Mouse (Mus musculus) E14TG2a.4 (cell line): Measurements from ENCODE around the gene Aox4.

Experiments used
- H3K27me3 ChIP-seq: 2 replicates; pipeline ENCODE4 v1.6.1; 2014; ENCODE audit warnings: low read length, control low read depth; ENCODE audit not compliant: insufficient read depth
- H3K36me3 ChIP-seq: 2 replicates; pipeline ENCODE4 v1.6.1; 2014; ENCODE audit warnings: low read length, control low read depth; ENCODE audit not compliant: insufficient read depth
- H3K4me1 ChIP-seq: replicated peaks from 2 replicates; pipeline ENCODE4 v1.6.1; 2014; ENCODE audit warnings: low read depth, low read length, control low read depth
- H3K4me3 ChIP-seq: replicated peaks from 2 replicates; pipeline ENCODE4 v1.5.1; 2014; ENCODE audit warnings: mild to moderate bottlenecking, low read length
- H3K9me3 ChIP-seq: 2 replicates; pipeline ENCODE4 v1.6.1; 2014; ENCODE audit warnings: low read length, control low read depth
- CTCF ChIP-seq: conservative IDR thresholded peaks from 2 replicates; pipeline ENCODE4 v1.5.1; 2014; ENCODE audit warnings: low read length
- NANOG ChIP-seq: IDR thresholded peaks from 2 replicates; pipeline ENCODE4 v1.6.1; 2014; ENCODE audit warnings: borderline replicate concordance, low read length, mixed read lengths
- POU5F1 ChIP-seq: IDR thresholded peaks from 2 replicates; pipeline ENCODE4 v1.6.1; 2014; ENCODE audit warnings: low read length, borderline replicate concordance

Gene Aox4

DNA sequence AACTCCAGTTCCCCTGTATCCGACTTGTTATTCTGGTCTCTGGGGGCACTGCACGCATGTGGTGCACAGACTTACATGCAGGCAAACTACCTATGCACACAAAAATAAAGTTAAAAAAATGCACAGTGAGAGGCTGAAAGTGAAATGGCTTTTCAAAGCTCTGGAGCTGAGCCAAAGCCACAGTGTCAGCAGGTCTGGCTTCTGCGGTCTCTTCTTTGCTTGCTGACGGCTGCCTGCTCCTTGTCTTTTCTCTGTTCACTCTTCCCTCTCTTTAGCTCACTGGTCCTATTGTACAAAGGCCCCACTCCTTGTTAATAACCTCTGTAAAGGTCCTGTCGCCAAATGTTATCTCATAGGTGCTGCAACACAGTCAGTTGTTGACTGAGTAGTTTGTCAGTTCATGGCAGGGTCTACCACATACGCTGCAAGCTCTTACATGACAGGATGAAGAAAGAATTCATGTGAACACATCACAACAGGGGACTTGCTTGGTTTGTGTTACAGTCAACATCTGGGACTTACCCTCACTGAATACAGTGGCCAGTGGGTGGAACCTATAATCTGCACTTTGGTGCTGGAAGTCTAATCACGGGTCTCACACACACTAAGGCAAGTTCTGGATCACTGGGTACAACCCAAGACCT lies 101.1 kb downstream of the Aox4 start:
- H3K4me3 ChIP-seq: no peak overlapping the region
- no peaks in the 10 kb centered on the region for H3K27me3 ChIP-seq
- TF ChIP-seq POU5F1 (no peak), NANOG (no peak), CTCF (no peak)
- H3K4me1 ChIP-seq: no peaks in the 10 kb centered on the region
- H3K9me3 ChIP-seq: no peaks in the 10 kb centered on the region
- no peaks in the 10 kb centered on the region for H3K36me3 ChIP-seq

DNA sequence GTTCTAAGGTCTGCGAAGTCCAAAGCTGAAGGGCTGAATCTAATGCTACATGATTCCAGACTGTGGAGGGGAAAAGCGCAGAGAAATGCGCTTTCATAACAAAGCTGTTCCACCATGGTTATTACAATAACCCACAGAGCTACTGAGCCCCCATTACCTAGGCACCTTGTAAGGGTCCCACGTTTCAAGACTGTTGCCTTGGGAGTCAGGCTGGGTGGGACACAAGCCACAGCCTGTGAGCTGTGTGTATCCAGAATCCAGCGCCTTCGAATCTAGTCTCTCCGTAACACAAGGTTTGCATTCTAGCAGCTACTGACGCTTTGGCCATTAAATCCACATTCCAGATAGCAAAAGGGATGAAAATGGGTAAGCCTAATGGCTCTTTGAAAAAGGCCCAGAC lies 103.0 kb downstream of the Aox4 start:
- H3K4me1 ChIP-seq: no peaks in the 10 kb centered on the region
- no peak for TF ChIP-seq POU5F1
- TF ChIP-seq CTCF: no peak
- TF ChIP-seq NANOG: no peak
- H3K9me3 ChIP-seq: no peaks in the 10 kb centered on the region
- no peaks in the 10 kb centered on the region for H3K36me3 ChIP-seq
- no peak overlapping the region for H3K4me3 ChIP-seq
- H3K27me3 ChIP-seq: no peaks in the 10 kb centered on the region

GRCm38 (mm10) chr1:58315532-58315931 lies 105.3 kb downstream of the Aox4 start:
- H3K9me3 ChIP-seq: no peaks in the 10 kb centered on the region
- H3K4me1 ChIP-seq: no peaks in the 10 kb centered on the region
- TF ChIP-seq POU5F1 (no peak), NANOG (no peak), CTCF (no peak)
- no peaks in the 10 kb centered on the region for H3K36me3 ChIP-seq
- no peak overlapping the region for H3K4me3 ChIP-seq
- H3K27me3 ChIP-seq: no peaks in the 10 kb centered on the region
